In genomic region chr6:6884897-6885296, GRCm38 (mm10) we compare ENCODE assay signal across 9 mouse cellular contexts. TPM values are rescaled to one million over a fixed set of nuclear protein-coding genes. Genes with fewer than 3 reads are reported as not detected.
DNase-seq lines count a peak whose midpoint lies in the region; ATAC-seq and TF ChIP-seq lines count a peak whose summit lies in the region.
"Had no signal": no experiment of that assay in that cellular context is flagged by ENCODE, and none has a peak within 500 bp of the region (broad histone marks: within the 10 kb centered on the region; RNA-seq: fewer than 3 reads in every experiment).

No protein-coding gene starts in this region.

- H3K4me3 ChIP-seq in lung, embryonic 14.5 days (ENCODE audit: low read depth, low read length): no peak overlapping the region
- H3K4me3 ChIP-seq in embryonic fibroblast, embryonic 13.5 days (ENCODE audit: insufficient read depth, low read length): no peak overlapping the region
- no peak overlapping the region for H3K4me3 ChIP-seq in kidney, embryonic 16.5 days (ENCODE audit: low read length)
- no peak overlapping the region for H3K4me3 ChIP-seq in midbrain, embryonic 11.5 days (ENCODE audit: low read depth, low read length)

- DNase-seq in adrenal gland, adult (ENCODE audit: inconsistent age in 2 of 2, low spot score in 1 of 2): peak; percentile 34 to 77
- DNase-seq in adrenal gland, postnatal 4 days (ENCODE audit: low spot score in 2 of 2): no peak
- peak; percentile 89 for DNase-seq in lung, embryonic 14.5 days
- DNase-seq in lung, postnatal 25 days (ENCODE audit: low spot score): no peak
- DNase-seq in midbrain, embryonic 11.5 days (ENCODE audit: low spot score, missing footprints): peak; percentile 96

- TF ChIP-seq CTCF in lung, embryonic 14.5 days (IDR thresholded peaks at IDR 0.05; ENCODE audit: low read depth): peak; percentile 89
- TF ChIP-seq CTCF in embryonic fibroblast, embryonic 13.5 days (IDR thresholded peaks at IDR 0.05; ENCODE audit: borderline replicate concordance, insufficient read depth, low read length): peak; percentile 77

- WGBS in lung, embryonic 14.5 days: 3% methylated on average over 12 of the region's 12 CpGs
- WGBS in kidney, embryonic 16.5 days: 3% methylated on average over 12 of the region's 12 CpGs
- 1% methylated on average over 12 of the region's 12 CpGs for WGBS in midbrain, embryonic 11.5 days

- no peaks in the 10 kb centered on the region for H3K4me1 ChIP-seq in lung, embryonic 14.5 days (ENCODE audit: insufficient read depth)
- H3K4me1 ChIP-seq in embryonic fibroblast, embryonic 13.5 days (ENCODE audit: control insufficient read depth, insufficient read depth, low read length): no peaks in the 10 kb centered on the region; the same call in 1 of the 2 replicates
- H3K4me1 ChIP-seq in kidney, embryonic 16.5 days (ENCODE audit: insufficient read depth, low read length): peaks cover 7% of the 10 kb centered on the region
- H3K4me1 ChIP-seq in midbrain, embryonic 11.5 days (ENCODE audit: control insufficient read depth, insufficient read depth, low read length): peaks cover 9% of the 10 kb centered on the region; the same call in 1 of the 2 replicates

- no peak overlapping the region for H3K9ac ChIP-seq in lung, embryonic 14.5 days
- H3K9ac ChIP-seq in kidney, embryonic 16.5 days (replicated peaks; ENCODE audit: low read length): no peak overlapping the region
- no peak overlapping the region for H3K9ac ChIP-seq in midbrain, embryonic 11.5 days (ENCODE audit: low read length)

- no peaks in the 10 kb centered on the region for H3K36me3 ChIP-seq in lung, embryonic 14.5 days (ENCODE audit: insufficient read depth)
- H3K36me3 ChIP-seq in kidney, embryonic 16.5 days (ENCODE audit: insufficient read depth, low read length): no peaks in the 10 kb centered on the region
- no peaks in the 10 kb centered on the region for H3K36me3 ChIP-seq in midbrain, embryonic 11.5 days (ENCODE audit: control insufficient read depth, insufficient read depth, low read length)

- no peak overlapping the region for H3K27ac ChIP-seq in lung, embryonic 14.5 days (ENCODE audit: low read depth)
- no peak overlapping the region for H3K27ac ChIP-seq in embryonic fibroblast, embryonic 13.5 days (ENCODE audit: insufficient read depth, low read length)
- no peak overlapping the region for H3K27ac ChIP-seq in kidney, embryonic 16.5 days (ENCODE audit: low read length)
- no peak overlapping the region for H3K27ac ChIP-seq in midbrain, embryonic 11.5 days (ENCODE audit: low read depth, low read length)

- peaks cover 49% of the 10 kb centered on the region for H3K27me3 ChIP-seq in lung, embryonic 14.5 days (ENCODE audit: insufficient read depth, low read length)
- peaks cover 64% of the 10 kb centered on the region for H3K27me3 ChIP-seq in kidney, embryonic 16.5 days (ENCODE audit: insufficient read depth, low read length)
- peaks cover 40% of the 10 kb centered on the region for H3K27me3 ChIP-seq in midbrain, embryonic 11.5 days (ENCODE audit: control insufficient read depth, insufficient read depth, low read length)

- no peak for TF ChIP-seq POLR2A in embryonic fibroblast, embryonic 13.5 days (IDR thresholded peaks at IDR 0.05; ENCODE audit: low read depth, low read length)

- ATAC-seq in lung, embryonic 14.5 days (ENCODE audit: insufficient read depth): 0 out of 2 replicates have a peak, but pooled peaks have one; percentile 21
- peak; percentile 32; the same call in 1 of the 2 replicates for ATAC-seq in kidney, embryonic 16.5 days (ENCODE audit: low FRiP score, low TSS enrichment)
- peak; percentile 61 for ATAC-seq in midbrain, embryonic 11.5 days (ENCODE audit: low FRiP score)
- ATAC-seq in monocyte, adult 5-6 weeks (replicated peaks; ENCODE audit: insufficient number of reproducible peaks, low FRiP score, low TSS enrichment, poor library complexity, severe bottlenecking): no peak

- H3K9me3 ChIP-seq in lung, embryonic 14.5 days (ENCODE audit: low read depth, low read length): no peaks in the 10 kb centered on the region
- H3K9me3 ChIP-seq in kidney, embryonic 16.5 days (ENCODE audit: low read length): no peaks in the 10 kb centered on the region
- no peaks in the 10 kb centered on the region for H3K9me3 ChIP-seq in midbrain, embryonic 11.5 days (ENCODE audit: control insufficient read depth, low read length)

- H3K4me2 ChIP-seq in lung, embryonic 14.5 days: no peak overlapping the region
- H3K4me2 ChIP-seq in kidney, embryonic 16.5 days (replicated peaks; ENCODE audit: low read depth, low read length): no peak overlapping the region
- no peak overlapping the region for H3K4me2 ChIP-seq in midbrain, embryonic 11.5 days

RNA-seq across cellular contexts. Expression of gene Dlx5, which starts 3.0 kb away (rescaled TPM):
- total RNA-seq in adrenal gland, postnatal 4 days (2021): 1 to 10 TPM in 1 of 2 experiments, under 1 TPM in 1; 0.31 to 1.2 TPM
- polyA plus RNA-seq in lung, embryonic 14.5 days (2014; fragmentation: Nextera tagmentation; extraction: Ambion mirVana): 0.14 and 0.29 TPM in 2 replicates
- 0.62 and 1.2 TPM in 2 replicates for polyA plus RNA-seq in embryonic fibroblast, embryonic 13.5 days (2011; ENCODE audit: insufficient read length, low read depth, missing spikeins)
- polyA plus RNA-seq in kidney, embryonic 16.5 days (2015; fragmentation: Nextera tagmentation; extraction: Ambion mirVana): 0.22 and 0.47 TPM in 2 replicates
- 5.2 and 7.7 TPM in 2 replicates for polyA plus RNA-seq in midbrain, embryonic 11.5 days (2014; fragmentation: Nextera tagmentation; extraction: Ambion mirVana)
- not detected in 3 replicates for total RNA-seq in monocyte, adult 5-6 weeks (2017)

RNA-seq across cellular contexts. Expression of gene Dlx6, which starts 21.8 kb away (rescaled TPM):
- total RNA-seq in adrenal gland, postnatal 4 days (2021): under 1 TPM in 1 of 2 experiments, not detected in 1; 0.42 TPM
- not detected in 2 replicates for polyA plus RNA-seq in lung, embryonic 14.5 days (2014; fragmentation: Nextera tagmentation; extraction: Ambion mirVana)
- 1.0 TPM in 1 of 2 replicates, not detected in the other for polyA plus RNA-seq in embryonic fibroblast, embryonic 13.5 days (2011; ENCODE audit: insufficient read length, low read depth, missing spikeins)
- not detected in 2 replicates for polyA plus RNA-seq in kidney, embryonic 16.5 days (2015; fragmentation: Nextera tagmentation; extraction: Ambion mirVana)
- polyA plus RNA-seq in midbrain, embryonic 11.5 days (2014; fragmentation: Nextera tagmentation; extraction: Ambion mirVana): 0.33 and 0.81 TPM in 2 replicates
- total RNA-seq in monocyte, adult 5-6 weeks (2017): not detected in 3 replicates
- total RNA-seq: heart, adult 18-20 months had no signal

Comparison
In these comparisons a context has a peak if more than half of its experiments do, and no peak if none do; other contexts are left out.
1. DNase-seq: peak in adrenal gland, adult (2 of 2), lung, embryonic 14.5 days (single experiment) and midbrain, embryonic 11.5 days (single experiment); none in adrenal gland, postnatal 4 days (0 of 2) and lung, postnatal 25 days (single experiment).